Mouse (Mus musculus): ENCODE data around the gene Crip1. TPM values are rescaled to one million over a fixed set of nuclear protein-coding genes. Genes with fewer than 3 reads are reported as not detected.

Gene Crip1
- polyA plus RNA-seq, 1 experiment: 3.3 TPM

DNA sequence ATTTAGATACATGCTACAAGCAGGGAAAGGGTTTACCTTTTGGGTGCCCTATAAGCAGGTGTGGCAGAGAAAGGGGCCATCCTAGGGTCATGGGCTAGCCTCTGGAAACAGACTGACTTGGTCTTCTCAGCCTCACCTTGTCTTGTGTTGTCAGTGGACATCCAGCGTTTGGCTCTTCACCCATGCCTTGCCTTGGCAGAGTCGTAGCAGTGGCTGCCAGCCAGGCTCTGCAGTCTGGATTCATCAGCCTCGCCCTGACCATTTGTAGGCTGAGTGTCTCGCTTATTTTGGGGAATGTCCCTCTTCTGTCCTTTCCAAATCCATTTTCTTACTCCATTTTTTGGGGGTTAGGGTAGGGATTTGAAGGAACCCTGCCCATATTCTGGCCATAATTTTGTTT, 55.2 kb downstream of the Crip1 start:
- no peak for TF ChIP-seq GATA1 (IDR thresholded peaks at IDR 0.05; ENCODE audit: low read length)
- no peak for TF ChIP-seq TAL1 (IDR thresholded peaks at IDR 0.05; ENCODE audit: low read length)
- H3K4me3 ChIP-seq (replicated peaks): no peak overlapping the region

DNA sequence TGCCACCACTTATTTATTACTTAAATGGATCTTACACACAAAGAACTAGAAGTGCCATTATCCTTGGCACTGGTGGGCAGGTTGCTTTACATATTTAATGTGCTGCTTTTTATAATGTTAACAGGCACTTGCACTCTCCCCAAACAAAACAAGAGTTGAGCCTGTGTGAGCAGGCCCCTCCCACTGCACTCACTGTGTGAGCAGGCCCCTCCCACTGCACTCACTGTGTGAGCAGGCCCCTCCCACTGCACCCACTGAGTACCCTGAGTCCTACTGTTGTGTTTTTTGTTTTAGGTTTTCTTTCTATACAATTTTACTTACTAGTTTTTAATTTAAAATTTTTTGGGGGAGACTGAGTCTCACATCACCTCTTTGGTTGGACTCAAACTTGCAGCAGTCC, 55.9 kb downstream of the Crip1 start:
- Histone ChIP-seq H3K27me3 (ENCODE audit: control insufficient read depth) (no peaks in the 10 kb centered on the region), H3K36me3 (ENCODE audit: control insufficient read depth) (no peaks in the 10 kb centered on the region)
- no peak for TF ChIP-seq TAL1 (IDR thresholded peaks at IDR 0.05; ENCODE audit: low read length)
- TF ChIP-seq GATA1 (IDR thresholded peaks at IDR 0.05; ENCODE audit: low read length): no peak

More for the DNA sequence above, 55.2 kb downstream of the Crip1 start:
- Histone ChIP-seq H3K36me3 (ENCODE audit: control insufficient read depth) (no peaks in the 10 kb centered on the region), H3K9me3 (ENCODE audit: control insufficient read depth, low read length) (peaks cover 2% of the 10 kb centered on the region; the same call in 1 of the 2 replicates), H3K4me1 (ENCODE audit: control insufficient read depth) (no peaks in the 10 kb centered on the region), H3K27me3 (ENCODE audit: control insufficient read depth) (no peaks in the 10 kb centered on the region)

More for the DNA sequence above, 55.9 kb downstream of the Crip1 start:
- H3K4me1 ChIP-seq (ENCODE audit: control insufficient read depth): no peaks in the 10 kb centered on the region
- H3K4me3 ChIP-seq (replicated peaks): no peak overlapping the region
- peaks cover 2% of the 10 kb centered on the region; the same call in 1 of the 2 replicates for H3K9me3 ChIP-seq (ENCODE audit: control insufficient read depth, low read length)

Other genes with a start within 250 kb of the Crip1 start
- gene Jag2, start 216.5 kb upstream of the Crip1 start, polyA plus RNA-seq (2012): 0.03 TPM in 1 of 2 replicates, not detected in the other
- gene Nudt14, start 204.2 kb upstream of the Crip1 start, polyA plus RNA-seq (2012): 0.86 and 0.87 TPM in 2 replicates
- gene Btbd6, start 169.8 kb upstream of the Crip1 start, polyA plus RNA-seq (2012): 1.5 and 2.6 TPM in 2 replicates
- gene Brf1, start 145.6 kb upstream of the Crip1 start, polyA plus RNA-seq (2012): 3.0 and 3.6 TPM in 2 replicates
- 2.6 and 2.8 TPM in 2 replicates for gene Pacs2, start 131.8 kb upstream of the Crip1 start, polyA plus RNA-seq (2012)
- not detected in 2 replicates for gene Tex22, start 71.8 kb upstream of the Crip1 start, polyA plus RNA-seq (2012)
- 18.5 and 22.5 TPM in 2 replicates for gene Mta1, start 48.0 kb upstream of the Crip1 start, polyA plus RNA-seq (2012)
- gene Crip2, start 6.1 kb upstream of the Crip1 start, polyA plus RNA-seq (2012): 12.2 and 14.5 TPM in 2 replicates
- 2.3 and 2.9 TPM in 2 replicates for gene Tedc1, start 10.1 kb downstream of the Crip1 start, polyA plus RNA-seq (2012)
- not detected in 2 replicates for gene Tmem121, start 39.6 kb downstream of the Crip1 start, polyA plus RNA-seq (2012)

Measured in erythroblast, embryonic 14.5 days (primary cell).